ENCODE assay signal across 8 mouse cellular contexts in genomic region chr5:131515707-131516407, GRCm38 (mm10).
A peak's percentile ranks its signal among the peaks of the same experiment; 100 is the strongest.
DNase-seq lines count a peak whose midpoint lies in the region; ATAC-seq lines count a peak whose summit lies in the region.

No protein-coding gene starts in this region.

- intact Hi-C loops in heart, postnatal 10 days (cut with DNase I): no loop called here

- WGBS in midbrain, embryonic 13.5 days: 24% methylated on average over 14 of the region's 14 CpGs
- 19% methylated on average over 14 of the region's 14 CpGs for WGBS in midbrain, embryonic 15.5 days
- 30% methylated on average over 14 of the region's 14 CpGs for WGBS in embryonic facial prominence, embryonic 10.5 days
- 24% methylated on average over 14 of the region's 14 CpGs for WGBS in limb, embryonic 11.5 days

- no peaks in the 10 kb centered on the region for H3K27me3 ChIP-seq in midbrain, embryonic 13.5 days
- no peaks in the 10 kb centered on the region for H3K27me3 ChIP-seq in midbrain, embryonic 15.5 days (replicated peaks)
- H3K27me3 ChIP-seq in embryonic facial prominence, embryonic 10.5 days (replicated peaks; ENCODE audit: low read depth, poor library complexity, severe bottlenecking): no peaks in the 10 kb centered on the region
- H3K27me3 ChIP-seq in limb, embryonic 11.5 days (ENCODE audit: control insufficient read depth, insufficient read depth, low read length): no peaks in the 10 kb centered on the region

- no peak overlapping the region for H3K4me2 ChIP-seq in midbrain, embryonic 13.5 days (replicated peaks)
- no peak overlapping the region for H3K4me2 ChIP-seq in midbrain, embryonic 15.5 days
- H3K4me2 ChIP-seq in limb, embryonic 11.5 days (ENCODE audit: low read depth, severe bottlenecking): no peak overlapping the region

- peaks cover 71% of the 10 kb centered on the region for H3K4me1 ChIP-seq in midbrain, embryonic 13.5 days (replicated peaks)
- H3K4me1 ChIP-seq in midbrain, embryonic 15.5 days: peaks cover 47% of the 10 kb centered on the region
- H3K4me1 ChIP-seq in embryonic facial prominence, embryonic 10.5 days: peaks cover 34% of the 10 kb centered on the region
- peaks cover 7% of the 10 kb centered on the region; the same call in 1 of the 2 replicates for H3K4me1 ChIP-seq in limb, embryonic 11.5 days (ENCODE audit: control insufficient read depth, insufficient read depth, low read length)

- 0 out of 2 replicates have a peak, but pooled peaks have one; percentile 21 for ATAC-seq in midbrain, embryonic 13.5 days
- ATAC-seq in midbrain, embryonic 15.5 days (replicated peaks): no peak
- ATAC-seq in limb, embryonic 11.5 days (ENCODE audit: insufficient number of reproducible peaks, low FRiP score, low TSS enrichment, low read depth): no peak
- ATAC-seq in megakaryocyte progenitor cell, adult 5-6 weeks (replicated peaks; ENCODE audit: poor library complexity): no peak

- H3K27ac ChIP-seq in midbrain, embryonic 13.5 days: peak overlapping the region; percentile 7; the same call in 1 of the 2 replicates
- H3K27ac ChIP-seq in midbrain, embryonic 15.5 days: no peak overlapping the region
- no peak overlapping the region for H3K27ac ChIP-seq in embryonic facial prominence, embryonic 10.5 days (replicated peaks)
- no peak overlapping the region for H3K27ac ChIP-seq in limb, embryonic 11.5 days (replicated peaks; ENCODE audit: low read depth, low read length)

- DNase-seq in embryonic facial prominence, embryonic 10.5 days (ENCODE audit: low spot score): peak; percentile 34
- DNase-seq in heart, postnatal 10 days: peak; percentile 75 to 84
- DNase-seq in limb, embryonic 11.5 days (ENCODE audit: low spot score): peak; percentile 38
- peak; percentile 59 for DNase-seq in skeletal muscle tissue, adult 2 months (ENCODE audit: low read depth, low spot score)
- DNase-seq in retina, embryonic 14.5 days (ENCODE audit: low spot score): no peak

- no peaks in the 10 kb centered on the region for H3K9me3 ChIP-seq in midbrain, embryonic 13.5 days
- H3K9me3 ChIP-seq in midbrain, embryonic 15.5 days: no peaks in the 10 kb centered on the region
- no peaks in the 10 kb centered on the region for H3K9me3 ChIP-seq in embryonic facial prominence, embryonic 10.5 days
- no peaks in the 10 kb centered on the region for H3K9me3 ChIP-seq in limb, embryonic 11.5 days (ENCODE audit: control insufficient read depth, low read length)

- peaks cover 13% of the 10 kb centered on the region; the same call in 1 of the 2 replicates for H3K36me3 ChIP-seq in midbrain, embryonic 13.5 days
- no peaks in the 10 kb centered on the region for H3K36me3 ChIP-seq in midbrain, embryonic 15.5 days (replicated peaks)
- H3K36me3 ChIP-seq in embryonic facial prominence, embryonic 10.5 days (replicated peaks): peaks cover 67% of the 10 kb centered on the region
- H3K36me3 ChIP-seq in limb, embryonic 11.5 days (ENCODE audit: control insufficient read depth, insufficient read depth, low read length): no peaks in the 10 kb centered on the region

- no peak overlapping the region for H3K4me3 ChIP-seq in midbrain, embryonic 13.5 days (replicated peaks)
- H3K4me3 ChIP-seq in midbrain, embryonic 15.5 days: no peak overlapping the region
- H3K4me3 ChIP-seq in embryonic facial prominence, embryonic 10.5 days: no peak overlapping the region
- H3K4me3 ChIP-seq in limb, embryonic 11.5 days (ENCODE audit: low read depth, low read length): no peak overlapping the region

- no peak overlapping the region for H3K9ac ChIP-seq in midbrain, embryonic 13.5 days (replicated peaks)
- H3K9ac ChIP-seq in midbrain, embryonic 15.5 days: no peak overlapping the region
- H3K9ac ChIP-seq in limb, embryonic 11.5 days (ENCODE audit: low read length): no peak overlapping the region
